Mouse (Mus musculus) CH12.LX (cell line): ENCODE measurements around the gene Gm45233.

Source experiments
- CTCF ChIP-seq, 2 experiments: IDR thresholded peaks in 1 of 2; conservative IDR thresholded peaks in 1 of 2; 2 replicates each; pipeline ENCODE4 v1.5.1; 2011 to 2012; ENCODE audit warnings: low read depth in 2 of 2, low read length in 2 of 2, improper control_type of control experiment in 1 of 2, inconsistent platforms in 1 of 2, mild to moderate bottlenecking in 1 of 2, moderate library complexity in 1 of 2
- EP300 ChIP-seq: IDR thresholded peaks from 2 replicates; pipeline ENCODE4 v1.6.1; 2011; ENCODE audit warnings: low read length, improper control_type of control experiment
- KAT2A ChIP-seq: IDR thresholded peaks from 2 replicates; pipeline ENCODE4 v1.6.1; 2012; ENCODE audit warnings: low read length, improper control_type of control experiment, inconsistent platforms; ENCODE audit not compliant: insufficient replicate concordance
- MAX ChIP-seq: IDR thresholded peaks from 2 replicates; pipeline ENCODE4 v1.6.1; 2011; ENCODE audit warnings: low read length, improper control_type of control experiment
- MAZ ChIP-seq: IDR thresholded peaks from 2 replicates; pipeline ENCODE4 v1.6.1; 2012; ENCODE audit warnings: low read depth, mild to moderate bottlenecking, inconsistent platforms, low read length, improper control_type of control experiment, moderate library complexity
- POLR2A ChIP-seq: IDR thresholded peaks from 2 replicates; pipeline ENCODE4 v1.6.1; 2011; ENCODE audit warnings: low read depth, mild to moderate bottlenecking, improper control_type of control experiment, low read length
- SMC3 ChIP-seq: IDR thresholded peaks from 2 replicates; pipeline ENCODE4 v1.6.1; 2011; ENCODE audit warnings: low read depth, low read length, improper control_type of control experiment
- USF1 ChIP-seq: IDR thresholded peaks from 2 replicates; pipeline ENCODE4 v1.6.1; 2014; ENCODE audit warnings: low read depth, mild to moderate bottlenecking, inconsistent platforms, low read length, improper control_type of control experiment
- USF2 ChIP-seq: conservative IDR thresholded peaks from 2 replicates; pipeline ENCODE4 v1.6.1; 2011; ENCODE audit warnings: low read depth, low read length, improper control_type of control experiment
- ZC3H11A ChIP-seq: IDR thresholded peaks from 2 replicates; pipeline ENCODE4 v1.6.1; 2012; ENCODE audit warnings: low read depth, mild to moderate bottlenecking, inconsistent platforms, low read length, improper control_type of control experiment
- ZKSCAN1 ChIP-seq: IDR thresholded peaks from 2 replicates; pipeline ENCODE4 v1.6.1; 2012; ENCODE audit warnings: low read depth, inconsistent platforms, low read length, improper control_type of control experiment, borderline replicate concordance
- ZNF384 ChIP-seq: IDR thresholded peaks from 2 replicates; pipeline ENCODE4 v1.6.1; 2012; ENCODE audit warnings: low read depth, low read length, improper control_type of control experiment, inconsistent platforms

DNA sequence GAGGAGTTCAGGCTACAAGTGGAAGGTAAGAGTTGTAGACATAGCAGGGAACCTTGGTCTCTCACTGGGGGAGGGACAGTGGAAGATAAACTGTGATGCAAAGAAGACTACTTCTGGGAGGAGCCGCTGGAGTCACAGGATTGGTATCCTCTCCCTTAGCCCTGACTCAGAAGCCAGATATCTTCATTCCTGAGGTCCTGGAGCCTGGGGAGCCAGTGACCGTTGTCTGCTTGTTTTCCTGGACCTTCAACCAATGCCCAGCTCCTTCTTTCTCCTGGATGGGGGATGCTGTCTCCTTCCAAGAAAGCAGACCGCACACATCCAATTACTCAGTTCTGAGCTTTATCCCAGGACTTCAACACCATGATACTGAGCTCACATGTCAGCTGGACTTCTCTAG lies 34.8 kb upstream of the Gm45233 start:
- no peak for TF ChIP-seq POLR2A
- no peak for TF ChIP-seq CTCF (conservative IDR thresholded peaks at IDR 0.05 in 1 of 2, IDR thresholded peaks at IDR 0.05 in 1 of 2; ENCODE audit: low read depth in 2 of 2, low read length in 2 of 2)
- no peak for TF ChIP-seq EP300
- no peak for TF ChIP-seq MAX
- no peak for TF ChIP-seq ZKSCAN1
- TF ChIP-seq ZC3H11A, result no peak
- no peak for TF ChIP-seq MAZ
- no peak for TF ChIP-seq USF2
- TF ChIP-seq SMC3, result no peak
- no peak for TF ChIP-seq ZNF384
- no peak for TF ChIP-seq USF1
- TF ChIP-seq KAT2A, result no peak
